Mouse (Mus musculus) midbrain, embryonic 14.5 days (tissue): ENCODE data around the gene 4933436I01Rik. TPM values are rescaled to one million over a fixed set of nuclear protein-coding genes. Genes with fewer than 3 reads are reported as not detected.

Experiments used
- ATAC-seq: fragments of 200-750 bp; cut with Nextera tagmentation; 2 replicates; pipeline ENCODE4 v1.8.0; 2017; ENCODE audit warnings: moderate number of reproducible peaks, moderate library complexity; ENCODE audit not compliant: low FRiP score, low TSS enrichment
- DNase-seq: peaks from one replicate; pipeline ENCODE4 v3.0.0-alpha.2; 2015
- H3K27ac ChIP-seq: fragments of 300-500 bp; sonication (generic); replicated peaks from 2 replicates; pipeline ENCODE4 v1.5.1; 2014; ENCODE audit warnings: mild to moderate bottlenecking, low read depth, low read length, moderate library complexity
- H3K27me3 ChIP-seq: fragments of 300-500 bp; sonication (generic); 2 replicates; pipeline ENCODE4 v1.6.1; 2014; ENCODE audit warnings: low read length, control low read depth, mixed read lengths; ENCODE audit not compliant: control insufficient read depth, insufficient read depth
- H3K36me3 ChIP-seq: fragments of 300-500 bp; sonication (generic); 2 replicates; pipeline ENCODE4 v1.6.1; 2014; ENCODE audit warnings: low read length, control low read depth; ENCODE audit not compliant: control insufficient read depth, insufficient read depth
- H3K4me1 ChIP-seq: fragments of 300-500 bp; sonication (generic); 2 replicates; pipeline ENCODE4 v1.6.1; 2014; ENCODE audit warnings: mild to moderate bottlenecking, antibody characterized with exemption, low read length, control low read depth; ENCODE audit not compliant: control insufficient read depth, insufficient read depth
- H3K4me2 ChIP-seq: fragments of 300-500 bp; sonication (generic); 2 replicates; pipeline ENCODE4 v1.6.1; 2014; ENCODE audit warnings: mild to moderate bottlenecking, low read length, moderate library complexity
- H3K4me3 ChIP-seq: fragments of 300-500 bp; sonication (generic); replicated peaks from 2 replicates; pipeline ENCODE4 v1.5.1; 2014; ENCODE audit warnings: low read depth, low read length
- H3K9ac ChIP-seq: fragments of 300-500 bp; sonication (generic); replicated peaks from 2 replicates; pipeline ENCODE4 v1.6.1; 2014; ENCODE audit warnings: mild to moderate bottlenecking, low read length, moderate library complexity
- H3K9me3 ChIP-seq: fragments of 300-500 bp; sonication (generic); 2 replicates; pipeline ENCODE4 v1.6.1; 2016; ENCODE audit warnings: low read length, control low read depth, mixed read lengths; ENCODE audit not compliant: control insufficient read depth
- WGBS: fragments of 180-500 bp; shearing (Covaris S2); extraction: QIAGEN DNeasy Blood & Tissue Kit; methylation state at CpG from one replicate; pipeline ENCODE4 v1.1.7; 2014; 5-methylcytosine and 5-hydroxymethylcytosine counted together
- polyA plus RNA-seq: library from polyadenylated mRNA; unstranded; fragments of >200 nt; fragmentation: Nextera tagmentation; extraction: Ambion mirVana; gene quantifications from 2 replicates; pipeline ENCODE4 v1.2.1, GENCODE M21; 2014

Gene 4933436I01Rik
- polyA plus RNA-seq = not detected in 2 replicates

- H3K9ac ChIP-seq = no peak within 1 kb of the TSS
- no peak within 1 kb of the TSS for H3K27ac ChIP-seq
- no peak for ATAC-seq
- H3K4me1 ChIP-seq = no peaks in the 10 kb centered on the region
- no peaks in the 10 kb centered on the region for H3K9me3 ChIP-seq
- H3K4me2 ChIP-seq = no peak within 1 kb of the TSS
- no peak for DNase-seq
- H3K4me3 ChIP-seq = no peak within 1 kb of the TSS
- WGBS = 79% methylated on average over 1 of the region's 1 CpGs
- no peaks in the 10 kb centered on the region for H3K36me3 ChIP-seq
- H3K27me3 ChIP-seq = no peaks in the 10 kb centered on the region
These were observed at the start of gene 4933436I01Rik for GRCm38 (mm10) chrX:67921350-67921749. Gene 4933436I01Rik, minus strand, starts transcription at chrX:67921450.

GRCm38 (mm10) chrX:67924769-67925470 is 3.7 kb upstream of the 4933436I01Rik start:
- DNase-seq = no peak
- H3K9ac ChIP-seq = no peak overlapping the region
- no peak overlapping the region for H3K4me3 ChIP-seq
- ATAC-seq = no peak
- no peaks in the 10 kb centered on the region for H3K4me1 ChIP-seq
- no peaks in the 10 kb centered on the region for H3K36me3 ChIP-seq
- no peak overlapping the region for H3K4me2 ChIP-seq
- no peaks in the 10 kb centered on the region for H3K27me3 ChIP-seq
- no peak overlapping the region for H3K27ac ChIP-seq
- H3K9me3 ChIP-seq = no peaks in the 10 kb centered on the region
- 55% methylated on average over 1 of the region's 1 CpGs for WGBS

- no peak overlapping the region for H3K4me3 ChIP-seq
- H3K4me2 ChIP-seq = no peak overlapping the region
- 91% methylated on average over 3 of the region's 3 CpGs for WGBS
- no peaks in the 10 kb centered on the region for H3K9me3 ChIP-seq
- ATAC-seq = no peak
- H3K36me3 ChIP-seq = no peaks in the 10 kb centered on the region
- H3K9ac ChIP-seq = no peak overlapping the region
- H3K4me1 ChIP-seq = no peaks in the 10 kb centered on the region
- no peak for DNase-seq
- H3K27ac ChIP-seq = no peak overlapping the region
- H3K27me3 ChIP-seq = no peaks in the 10 kb centered on the region
These were observed 37.8 kb downstream of the 4933436I01Rik start for GRCm38 (mm10) chrX:67883406-67883805.

Other genes with a start within 250 kb of the 4933436I01Rik start
- gene Gm1140, start 227.9 kb downstream of the 4933436I01Rik start, polyA plus RNA-seq = not detected in 2 replicates
- gene Gm14692, start 225.8 kb downstream of the 4933436I01Rik start, polyA plus RNA-seq = not detected in 2 replicates